Mouse (Mus musculus) midbrain, embryonic 10.5 days (tissue): Measurements from ENCODE around the gene Kmt2d. TPM values are rescaled to one million over a fixed set of nuclear protein-coding genes. Genes with fewer than 3 reads are reported as not detected.

Source experiments
- DNase-seq: peaks from one replicate; pipeline ENCODE4 v3.0.0-alpha.2; 2017; ENCODE audit warnings: low spot score
- H3K27ac ChIP-seq: fragments of 300-500 bp; sonication (generic); replicated peaks from 2 replicates; pipeline ENCODE4 v1.5.1; 2016; ENCODE audit warnings: mild to moderate bottlenecking
- H3K27me3 ChIP-seq: fragments of 300-500 bp; sonication (generic); 2 replicates; pipeline ENCODE4 v1.6.1; 2016; ENCODE audit warnings: low read depth, mild to moderate bottlenecking; ENCODE audit not compliant: poor library complexity, severe bottlenecking
- H3K36me3 ChIP-seq: fragments of 300-500 bp; sonication (generic); 2 replicates; pipeline ENCODE4 v1.6.1; 2016; ENCODE audit warnings: mild to moderate bottlenecking, moderate library complexity
- H3K4me1 ChIP-seq: fragments of 300-500 bp; sonication (generic); 2 replicates; pipeline ENCODE4 v1.6.1; 2016
- H3K4me3 ChIP-seq: fragments of 300-500 bp; sonication (generic); 2 replicates; pipeline ENCODE4 v1.5.1; 2016; ENCODE audit warnings: mild to moderate bottlenecking, moderate library complexity
- H3K9me3 ChIP-seq: fragments of 300-500 bp; sonication (generic); replicated peaks from 2 replicates; pipeline ENCODE4 v1.6.1; 2016; ENCODE audit warnings: mild to moderate bottlenecking
- WGBS: fragments of 180-500 bp; shearing (Covaris S2); methylation state at CpG from one replicate; pipeline ENCODE4 v1.1.7; 2016; 5-methylcytosine and 5-hydroxymethylcytosine counted together
- polyA plus RNA-seq: library from polyadenylated mRNA; unstranded; fragments of >200 nt; fragmentation: Nextera tagmentation; extraction: Ambion mirVana; gene quantifications from 2 replicates; pipeline ENCODE4 v1.2.1, GENCODE M21; 2016

Kmt2d gene
- polyA plus RNA-seq, 1 experiment from 2014 or later: 9.1 TPM

GRCm38 (mm10) chr15:98880978-98881655 is 10.1 kb upstream of the Kmt2d start:
- Histone ChIP-seq H3K36me3 (peaks cover 9% of the 10 kb centered on the region; the same call in 1 of the 2 replicates), H3K27ac (peak overlapping the region; percentile 89), H3K4me3 (peak overlapping the region; percentile 77), H3K27me3 (no peaks in the 10 kb centered on the region), H3K9me3 (no peaks in the 10 kb centered on the region), H3K4me1 (peaks cover 26% of the 10 kb centered on the region)
- under 1% methylated on average over 48 of the region's 48 CpGs for WGBS
- DNase-seq: peak; percentile 98

- H3K27me3 ChIP-seq: no peaks in the 10 kb centered on the region
- DNase-seq: peak; percentile 64
- H3K4me3 ChIP-seq: no peak overlapping the region
- H3K27ac ChIP-seq: no peak overlapping the region
- WGBS: 22% methylated on average over 3 of the region's 3 CpGs
- H3K36me3 ChIP-seq: peaks cover 9% of the 10 kb centered on the region; the same call in 1 of the 2 replicates
- no peaks in the 10 kb centered on the region for H3K9me3 ChIP-seq
- peaks cover 36% of the 10 kb centered on the region for H3K4me1 ChIP-seq
These were observed 6.3 kb upstream of the Kmt2d start for GRCm38 (mm10) chr15:98877331-98877730.

GRCm38 (mm10) chr15:98871916-98872888 is 1.2 kb upstream of the Kmt2d start:
- no peaks in the 10 kb centered on the region for H3K9me3 ChIP-seq
- peak overlapping the region; percentile 99 for H3K27ac ChIP-seq
- peak; percentile 95 for DNase-seq
- peaks cover 46% of the 10 kb centered on the region for H3K4me1 ChIP-seq
- WGBS: 1% methylated on average over 51 of the region's 51 CpGs
- H3K27me3 ChIP-seq: no peaks in the 10 kb centered on the region
- peak overlapping the region; percentile 99 for H3K4me3 ChIP-seq
- H3K36me3 ChIP-seq: peaks cover 8% of the 10 kb centered on the region

- H3K27ac ChIP-seq: peak overlapping the region; percentile 99
- peaks cover 25% of the 10 kb centered on the region for H3K36me3 ChIP-seq
- peak; percentile 40 for DNase-seq
- H3K27me3 ChIP-seq: no peaks in the 10 kb centered on the region
- peak overlapping the region; percentile 99 for H3K4me3 ChIP-seq
- WGBS: 0% methylated on average over 16 of the region's 16 CpGs
- peaks cover 49% of the 10 kb centered on the region for H3K4me1 ChIP-seq
- H3K9me3 ChIP-seq: no peaks in the 10 kb centered on the region
These were observed 580 bp downstream of the Kmt2d start for GRCm38 (mm10) chr15:98870179-98871069.

- peaks cover 49% of the 10 kb centered on the region for H3K4me1 ChIP-seq
- H3K36me3 ChIP-seq: peaks cover 34% of the 10 kb centered on the region
- H3K9me3 ChIP-seq: no peaks in the 10 kb centered on the region
- peak overlapping the region; percentile 99 for H3K4me3 ChIP-seq
- no peaks in the 10 kb centered on the region for H3K27me3 ChIP-seq
- peak overlapping the region; percentile 99 for H3K27ac ChIP-seq
- no peak for DNase-seq
- WGBS: 22% methylated on average over 8 of the region's 8 CpGs
These were observed 1.4 kb downstream of the Kmt2d start for GRCm38 (mm10) chr15:98869342-98870178.

- Histone ChIP-seq H3K27ac (peak overlapping the region; percentile 99; the same call in 1 of the 2 replicates), H3K4me3 (peak overlapping the region; percentile 99), H3K4me1 (peaks cover 49% of the 10 kb centered on the region), H3K9me3 (no peaks in the 10 kb centered on the region), H3K36me3 (peaks cover 44% of the 10 kb centered on the region), H3K27me3 (no peaks in the 10 kb centered on the region)
- no peak for DNase-seq
- 43% methylated on average over 11 of the region's 11 CpGs for whole genome bisulfite sequencing
These were observed 2.5 kb downstream of the Kmt2d start for GRCm38 (mm10) chr15:98868346-98869063.

- 77% methylated on average over 6 of the region's 6 CpGs for WGBS
- Histone ChIP-seq H3K27me3 (no peaks in the 10 kb centered on the region), H3K4me1 (peaks cover 39% of the 10 kb centered on the region), H3K27ac (no peak overlapping the region), H3K9me3 (no peaks in the 10 kb centered on the region), H3K4me3 (peak overlapping the region; percentile 99; the same call in 1 of the 2 replicates), H3K36me3 (peaks cover 56% of the 10 kb centered on the region)
- no peak for DNase-seq
These were observed 3.7 kb downstream of the Kmt2d start for GRCm38 (mm10) chr15:98867321-98867720.

- 91% methylated on average over 5 of the region's 5 CpGs for WGBS
- no peak overlapping the region for H3K4me3 ChIP-seq
- H3K4me1 ChIP-seq: peaks cover 37% of the 10 kb centered on the region
- H3K27me3 ChIP-seq: no peaks in the 10 kb centered on the region
- no peaks in the 10 kb centered on the region for H3K9me3 ChIP-seq
- H3K36me3 ChIP-seq: peaks cover 64% of the 10 kb centered on the region
- DNase-seq: no peak
- no peak overlapping the region for H3K27ac ChIP-seq
These were observed 4.5 kb downstream of the Kmt2d start for GRCm38 (mm10) chr15:98866501-98866900.

- Histone ChIP-seq H3K9me3 (no peaks in the 10 kb centered on the region), H3K4me1 (peaks cover 37% of the 10 kb centered on the region)
These were observed 5.2 kb downstream of the Kmt2d start for GRCm38 (mm10) chr15:98865771-98866170.

GRCm38 (mm10) chr15:98864951-98865350 is 6.1 kb downstream of the Kmt2d start:
- 94% methylated on average over 6 of the region's 6 CpGs for WGBS
- Histone ChIP-seq H3K27ac (no peak overlapping the region), H3K4me1 (peaks cover 30% of the 10 kb centered on the region), H3K9me3 (no peaks in the 10 kb centered on the region), H3K4me3 (no peak overlapping the region), H3K36me3 (peaks cover 80% of the 10 kb centered on the region), H3K27me3 (no peaks in the 10 kb centered on the region)
- no peak for DNase-seq

More at GRCm38 (mm10) chr15:98865771-98866170, 5.2 kb downstream of the Kmt2d start:
- WGBS: 93% methylated on average over 8 of the region's 8 CpGs
- no peak overlapping the region for H3K27ac ChIP-seq
- DNase-seq: no peak
- no peaks in the 10 kb centered on the region for H3K27me3 ChIP-seq
- no peak overlapping the region for H3K4me3 ChIP-seq
- H3K36me3 ChIP-seq: peaks cover 72% of the 10 kb centered on the region

GRCm38 (mm10) chr15:98863451-98863958 is 7.5 kb downstream of the Kmt2d start:
- Histone ChIP-seq H3K4me1 (peaks cover 16% of the 10 kb centered on the region), H3K9me3 (no peaks in the 10 kb centered on the region), H3K4me3 (no peak overlapping the region), H3K27ac (no peak overlapping the region), H3K36me3 (peaks cover 94% of the 10 kb centered on the region), H3K27me3 (no peaks in the 10 kb centered on the region)
- DNase-seq: no peak
- 92% methylated on average over 12 of the region's 12 CpGs for WGBS
